Mouse (Mus musculus): Measurements from ENCODE around the gene Lrrc3. TPM values are rescaled to one million over a fixed set of nuclear protein-coding genes. Genes with fewer than 3 reads are reported as not detected.
A peak's percentile ranks its signal among the peaks of the same experiment; 100 is the strongest.

Gene Lrrc3
- polyA plus RNA-seq, 1 experiment, result 0.01 TPM

- no peak for TF ChIP-seq MYOG (IDR thresholded peaks at IDR 0.05; ENCODE audit: control insufficient read depth in 1 of 3, insufficient read depth in 1 of 3, insufficient read length in 2 of 3, low read depth in 2 of 3)
- TF ChIP-seq POLR2A (IDR thresholded peaks at IDR 0.05; ENCODE audit: insufficient read length, low read depth), result no peak
- no peak for TF ChIP-seq MYOD1 (IDR thresholded peaks at IDR 0.05; ENCODE audit: control insufficient read depth in 1 of 3, insufficient read length in 2 of 3, low read depth in 2 of 3)
- no peak for TF ChIP-seq E2F4 (IDR thresholded peaks at IDR 0.05; ENCODE audit: insufficient read depth)
- no peak for TF ChIP-seq REST (IDR thresholded peaks at IDR 0.05; ENCODE audit: insufficient read depth, insufficient read length)
- no peak for TF ChIP-seq CEBPB (IDR thresholded peaks at IDR 0.05; ENCODE audit: insufficient read depth, poor library complexity, severe bottlenecking)
- no peak for TF ChIP-seq MAX (IDR thresholded peaks at IDR 0.05; ENCODE audit: low read depth)
- no peak for TF ChIP-seq TCF3 (IDR thresholded peaks at IDR 0.05; ENCODE audit: insufficient read length, low read depth)
- no peak for TF ChIP-seq POLR2AphosphoS2 (IDR thresholded peaks at IDR 0.05; ENCODE audit: insufficient read length, low read depth)
- TF ChIP-seq USF1 (IDR thresholded peaks at IDR 0.05; ENCODE audit: low read depth), result no peak
- TF ChIP-seq SRF (IDR thresholded peaks at IDR 0.05; ENCODE audit: control insufficient read depth, insufficient read length, low read depth), result no peak
- no peak for TF ChIP-seq TCF12 (IDR thresholded peaks at IDR 0.05; ENCODE audit: insufficient read depth, poor library complexity, severe bottlenecking)
- Histone ChIP-seq H3K36me3 (ENCODE audit: control insufficient read depth, insufficient read depth) (no peaks in the 10 kb centered on the region), H3K79me2 (ENCODE audit: control insufficient read depth, insufficient read depth) (no peaks in the 10 kb centered on the region), H3ac (ENCODE audit: control insufficient read depth, insufficient read length) (no peak overlapping the region), H3K27me3 (ENCODE audit: control insufficient read depth, insufficient read depth, insufficient read length) (peaks cover 48% of the 10 kb centered on the region), H3K4me3 (no peak overlapping the region), H3K4me2 (ENCODE audit: low read depth) (no peak overlapping the region)
These were observed 6.8 kb downstream of the Lrrc3 start for GRCm38 (mm10) chr10:77895562-77895961.

- Histone ChIP-seq H3K36me3 (ENCODE audit: control insufficient read depth, insufficient read depth) (no peaks in the 10 kb centered on the region), H3K4me3 (no peak overlapping the region), H3K27me3 (ENCODE audit: control insufficient read depth, insufficient read depth, insufficient read length) (peaks cover 18% of the 10 kb centered on the region), H3K4me2 (ENCODE audit: low read depth) (no peak overlapping the region), H3K79me2 (ENCODE audit: control insufficient read depth, insufficient read depth) (no peaks in the 10 kb centered on the region), H3ac (ENCODE audit: control insufficient read depth, insufficient read length) (no peak overlapping the region)
- TF ChIP-seq POLR2AphosphoS2 (IDR thresholded peaks at IDR 0.05; ENCODE audit: insufficient read length, low read depth) (no peak), SRF (IDR thresholded peaks at IDR 0.05; ENCODE audit: control insufficient read depth, insufficient read length, low read depth) (no peak), REST (IDR thresholded peaks at IDR 0.05; ENCODE audit: insufficient read depth, insufficient read length) (no peak), E2F4 (IDR thresholded peaks at IDR 0.05; ENCODE audit: insufficient read depth) (no peak), TCF3 (IDR thresholded peaks at IDR 0.05; ENCODE audit: insufficient read length, low read depth) (no peak), MYOG (IDR thresholded peaks at IDR 0.05; ENCODE audit: control insufficient read depth in 1 of 3, insufficient read depth in 1 of 3, insufficient read length in 2 of 3, low read depth in 2 of 3) (no peak), POLR2A (IDR thresholded peaks at IDR 0.05; ENCODE audit: insufficient read length, low read depth) (no peak), MAX (IDR thresholded peaks at IDR 0.05; ENCODE audit: low read depth) (no peak), USF1 (IDR thresholded peaks at IDR 0.05; ENCODE audit: low read depth) (no peak), MYOD1 (IDR thresholded peaks at IDR 0.05; ENCODE audit: control insufficient read depth in 1 of 3, insufficient read length in 2 of 3, low read depth in 2 of 3) (no peak), CEBPB (IDR thresholded peaks at IDR 0.05; ENCODE audit: insufficient read depth, poor library complexity, severe bottlenecking) (no peak), TCF12 (IDR thresholded peaks at IDR 0.05; ENCODE audit: insufficient read depth, poor library complexity, severe bottlenecking) (no peak)
These were observed 11.3 kb downstream of the Lrrc3 start for GRCm38 (mm10) chr10:77890987-77891565.

DNA sequence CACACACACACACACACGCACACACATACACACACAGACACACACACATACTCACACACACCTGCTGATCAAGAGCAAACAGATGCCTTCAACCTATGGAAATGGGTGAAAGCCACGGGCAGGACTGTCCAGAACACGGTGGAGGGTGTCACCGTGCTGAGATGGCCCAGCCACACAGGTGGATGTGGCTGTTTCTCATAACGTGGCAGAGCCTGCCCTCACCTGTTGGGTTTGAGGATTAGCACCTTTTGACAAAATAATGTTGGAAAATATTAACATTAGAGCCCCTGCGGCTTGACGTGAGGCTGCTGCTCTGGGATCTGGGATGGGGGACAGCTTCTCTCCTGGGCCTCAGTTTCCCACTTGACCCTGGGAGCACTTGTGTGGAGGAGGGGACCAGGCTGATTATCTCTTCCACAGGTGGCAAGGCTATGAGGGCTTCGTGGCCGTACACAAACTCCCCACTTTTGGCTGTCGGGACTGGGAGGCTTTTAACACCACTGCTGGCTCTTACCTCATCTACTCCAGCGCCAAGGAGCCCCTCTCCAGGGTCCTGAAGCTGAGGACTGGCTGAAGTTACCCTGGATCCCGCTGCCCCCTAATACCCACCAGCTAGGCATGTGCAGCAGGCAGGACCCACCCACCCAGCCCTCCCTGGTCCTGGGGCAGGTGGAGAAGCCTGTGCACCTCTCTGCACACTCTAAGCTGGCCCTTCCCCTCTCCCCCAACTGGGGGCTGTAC lies 16.2 kb downstream of the Lrrc3 start:
- TF ChIP-seq MAX (IDR thresholded peaks at IDR 0.05; ENCODE audit: low read depth) (no peak), REST (IDR thresholded peaks at IDR 0.05; ENCODE audit: insufficient read depth, insufficient read length) (peak; percentile 1)
- no peaks in the 10 kb centered on the region for H3K36me3 ChIP-seq (ENCODE audit: control insufficient read depth, insufficient read depth)
- H3K27me3 ChIP-seq (ENCODE audit: control insufficient read depth, insufficient read depth, insufficient read length), result no peaks in the 10 kb centered on the region
- H3K4me2 ChIP-seq (ENCODE audit: low read depth), result no peak overlapping the region
- no peak overlapping the region for H3ac ChIP-seq (ENCODE audit: control insufficient read depth, insufficient read length)
- H3K4me3 ChIP-seq, result no peak overlapping the region
- no peaks in the 10 kb centered on the region for H3K79me2 ChIP-seq (ENCODE audit: control insufficient read depth, insufficient read depth)

DNA sequence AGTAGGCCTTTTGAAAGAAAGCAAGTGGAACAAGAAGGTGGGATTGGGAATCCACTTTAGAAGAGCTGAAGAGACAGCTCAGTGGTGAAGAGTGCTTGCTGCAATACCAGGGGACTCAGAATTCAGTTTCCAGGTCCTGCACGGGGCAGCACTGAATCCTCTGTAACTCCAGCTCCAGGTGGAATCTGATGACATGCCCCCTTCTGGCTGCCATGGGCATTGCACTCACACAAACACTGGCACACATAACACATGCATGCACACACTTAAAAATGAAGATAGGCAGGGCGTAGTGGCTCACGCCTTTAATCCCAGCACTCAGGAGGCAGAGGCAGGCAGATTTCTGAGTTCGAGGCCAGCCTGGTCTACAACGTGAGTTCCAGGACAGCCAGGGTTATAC lies 19.8 kb downstream of the Lrrc3 start:
- no peaks in the 10 kb centered on the region for H3K79me2 ChIP-seq (ENCODE audit: control insufficient read depth, insufficient read depth)
- H3K27me3 ChIP-seq (ENCODE audit: control insufficient read depth, insufficient read depth, insufficient read length), result no peaks in the 10 kb centered on the region
- H3K4me3 ChIP-seq, result no peak overlapping the region
- H3K36me3 ChIP-seq (ENCODE audit: control insufficient read depth, insufficient read depth), result no peaks in the 10 kb centered on the region
- H3ac ChIP-seq (ENCODE audit: control insufficient read depth, insufficient read length), result no peak overlapping the region
- TF ChIP-seq TCF3 (IDR thresholded peaks at IDR 0.05; ENCODE audit: insufficient read length, low read depth) (no peak), USF1 (IDR thresholded peaks at IDR 0.05; ENCODE audit: low read depth) (no peak), REST (IDR thresholded peaks at IDR 0.05; ENCODE audit: insufficient read depth, insufficient read length) (no peak), MYOG (IDR thresholded peaks at IDR 0.05; ENCODE audit: control insufficient read depth in 1 of 3, insufficient read depth in 1 of 3, insufficient read length in 2 of 3, low read depth in 2 of 3) (no peak), POLR2AphosphoS2 (IDR thresholded peaks at IDR 0.05; ENCODE audit: insufficient read length, low read depth) (no peak)
- no peak overlapping the region for H3K4me2 ChIP-seq (ENCODE audit: low read depth)

GRCm38 (mm10) chr10:77880305-77880704 lies 22.0 kb downstream of the Lrrc3 start:
- Histone ChIP-seq H3K4me2 (ENCODE audit: low read depth) (no peak overlapping the region), H3K79me2 (ENCODE audit: control insufficient read depth, insufficient read depth) (no peaks in the 10 kb centered on the region), H3ac (ENCODE audit: control insufficient read depth, insufficient read length) (no peak overlapping the region), H3K36me3 (ENCODE audit: control insufficient read depth, insufficient read depth) (no peaks in the 10 kb centered on the region), H3K4me3 (no peak overlapping the region), H3K27me3 (ENCODE audit: control insufficient read depth, insufficient read depth, insufficient read length) (no peaks in the 10 kb centered on the region)
- TF ChIP-seq POLR2A (IDR thresholded peaks at IDR 0.05; ENCODE audit: insufficient read length, low read depth) (no peak), E2F4 (IDR thresholded peaks at IDR 0.05; ENCODE audit: insufficient read depth) (no peak), MYOG (IDR thresholded peaks at IDR 0.05; ENCODE audit: control insufficient read depth in 1 of 3, insufficient read depth in 1 of 3, insufficient read length in 2 of 3, low read depth in 2 of 3) (no peak), TCF12 (IDR thresholded peaks at IDR 0.05; ENCODE audit: insufficient read depth, poor library complexity, severe bottlenecking) (no peak), REST (IDR thresholded peaks at IDR 0.05; ENCODE audit: insufficient read depth, insufficient read length) (no peak), SRF (IDR thresholded peaks at IDR 0.05; ENCODE audit: control insufficient read depth, insufficient read length, low read depth) (no peak), USF1 (IDR thresholded peaks at IDR 0.05; ENCODE audit: low read depth) (no peak)
